Mouse (Mus musculus) heart, embryonic 16.5 days (tissue): ENCODE measurements at regions not wholly inside any gene's neighbourhood (a gene's known extent, or its start where the extent isn't known, plus 50 kb on each side); places are given as distances from the start of the nearest gene placed in this dataset.

Experiments
- ATAC-seq: fragments of 200-750 bp; cut with Nextera tagmentation; replicated peaks from 2 replicates; pipeline ENCODE4 v1.8.0; 2017; ENCODE audit warnings: moderate number of reproducible peaks; ENCODE audit not compliant: insufficient read depth, low FRiP score; ENCODE audit errors: extremely low read depth
- H3K27ac ChIP-seq: fragments of 300-500 bp; sonication (generic); 2 replicates; pipeline ENCODE4 v1.5.1; 2014; ENCODE audit warnings: mild to moderate bottlenecking, low read length, control low read depth, moderate library complexity
- H3K27me3 ChIP-seq: fragments of 300-500 bp; sonication (generic); 2 replicates; pipeline ENCODE4 v1.6.1; 2014; ENCODE audit warnings: low read length, mixed read lengths; ENCODE audit not compliant: control insufficient read depth, insufficient read depth
- H3K36me3 ChIP-seq: fragments of 300-500 bp; sonication (generic); 2 replicates; pipeline ENCODE4 v1.6.1; 2014; ENCODE audit not compliant: control insufficient read depth, insufficient read depth
- H3K4me1 ChIP-seq: fragments of 300-500 bp; sonication (generic); 2 replicates; pipeline ENCODE4 v1.6.1; 2014; ENCODE audit warnings: low read length, mixed read lengths; ENCODE audit not compliant: control insufficient read depth, insufficient read depth
- H3K4me2 ChIP-seq: fragments of 300-500 bp; sonication (generic); 2 replicates; pipeline ENCODE4 v1.6.1; 2014; ENCODE audit warnings: low read depth, mild to moderate bottlenecking, control low read depth, low read length
- H3K4me3 ChIP-seq: fragments of 300-500 bp; sonication (generic); 2 replicates; pipeline ENCODE4 v1.5.1; 2014; ENCODE audit warnings: mild to moderate bottlenecking, control low read depth, low read length
- H3K9ac ChIP-seq: fragments of 300-500 bp; sonication (generic); 2 replicates; pipeline ENCODE4 v1.6.1; 2014; ENCODE audit warnings: low read length, control low read depth
- H3K9me3 ChIP-seq: fragments of 300-500 bp; sonication (generic); replicated peaks from 2 replicates; pipeline ENCODE4 v1.6.1; 2016; ENCODE audit warnings: low read length; ENCODE audit not compliant: control insufficient read depth
- WGBS: fragments of 180-500 bp; shearing (Covaris S2); extraction: QIAGEN DNeasy Blood & Tissue Kit; methylation state at CpG from one replicate; pipeline ENCODE4 v1.1.7; 2014; 5-methylcytosine and 5-hydroxymethylcytosine counted together

GRCm38 (mm10) chr1:55997074-55997473 lies 591.4 kb downstream of the Plcl1 start:
- H3K9ac ChIP-seq, result no peak overlapping the region
- no peak overlapping the region for H3K27ac ChIP-seq
- no peak overlapping the region for H3K4me2 ChIP-seq
- no peaks in the 10 kb centered on the region for H3K4me1 ChIP-seq
- H3K4me3 ChIP-seq, result no peak overlapping the region
- WGBS, result 73% methylated on average over 6 of the region's 6 CpGs
- no peaks in the 10 kb centered on the region for H3K9me3 ChIP-seq
- H3K36me3 ChIP-seq, result no peaks in the 10 kb centered on the region
- no peaks in the 10 kb centered on the region for H3K27me3 ChIP-seq
- ATAC-seq, result no peak
